Mouse (Mus musculus) kidney, adult 2 months (tissue): ENCODE data around the gene Ckap2l. TPM values are rescaled to one million over a fixed set of nuclear protein-coding genes. Genes with fewer than 3 reads are reported as not detected.
A peak's percentile ranks its signal among the peaks of the same experiment; 100 is the strongest.

Experiments
- DNase-seq: peaks from one replicate; pipeline ENCODE4 v3.0.0; 2021
- H3K27ac ChIP-seq: fragments of 200-500 bp; 2 replicates; pipeline ENCODE4 v1.5.1; 2012; ENCODE audit warnings: low read depth, low read length, control low read depth, inconsistent platforms; ENCODE audit not compliant: insufficient read depth
- H3K27me3 ChIP-seq: fragments of 200-500 bp; replicated peaks from 2 replicates; pipeline ENCODE4 v1.6.1; 2012; ENCODE audit warnings: mild to moderate bottlenecking, moderate library complexity, low read length, inconsistent platforms; ENCODE audit not compliant: control insufficient read depth, insufficient read depth
- H3K36me3 ChIP-seq: fragments of 200-500 bp; 2 replicates; pipeline ENCODE4 v1.6.1; 2012; ENCODE audit warnings: mild to moderate bottlenecking, moderate library complexity, low read length, inconsistent platforms; ENCODE audit not compliant: control insufficient read depth, insufficient read depth
- H3K4me1 ChIP-seq: fragments of 200-500 bp; 2 replicates; pipeline ENCODE4 v1.6.1; 2011; ENCODE audit warnings: low read length; ENCODE audit not compliant: control insufficient read depth, insufficient read depth
- H3K4me3 ChIP-seq: fragments of 200-500 bp; 2 replicates; pipeline ENCODE4 v1.5.1; 2011; ENCODE audit warnings: mild to moderate bottlenecking, low read depth, low read length, control low read depth; ENCODE audit not compliant: insufficient read depth
- CTCF ChIP-seq: fragments of 200-500 bp; conservative IDR thresholded peaks from 2 replicates; pipeline ENCODE4 v1.5.1; 2011; ENCODE audit warnings: low read depth, mild to moderate bottlenecking, control low read depth, low read length, moderate library complexity, mixed read lengths; ENCODE audit not compliant: insufficient read depth, insufficient read length
- POLR2A ChIP-seq: fragments of 200-500 bp; IDR thresholded peaks from one replicate; pipeline ENCODE4 v1.6.1; 2011; ENCODE audit warnings: low read depth, low read length, control low read depth
- WGBS: fragments of 180-500 bp; shearing (Covaris S2); methylation state at CpG from one replicate; pipeline ENCODE4 v1.1.7; 2018; 5-methylcytosine and 5-hydroxymethylcytosine counted together
- polyA plus RNA-seq: library from polyadenylated mRNA; depleted of rRNA; stranded (reverse); fragments of >200 nt; gene quantifications from 2 replicates; pipeline ENCODE4 v1.2.3, GENCODE M21; 2012

Gene Ckap2l
- polyA plus RNA-seq, 1 experiment: 0.13 TPM

- 54% methylated on average over 20 of the region's 20 CpGs for WGBS
- no peak overlapping the region for H3K4me3 ChIP-seq
- peak overlapping the region; percentile 42; the same call in 1 of the 2 replicates for H3K27ac ChIP-seq
- TF ChIP-seq POLR2A (no peak), CTCF (no peak; the same call in 1 of the 2 replicates)
- no peaks in the 10 kb centered on the region for H3K36me3 ChIP-seq
- H3K27me3 ChIP-seq: no peaks in the 10 kb centered on the region
- H3K4me1 ChIP-seq: peaks cover 21% of the 10 kb centered on the region; the same call in 1 of the 2 replicates
- peak; percentile 80 for DNase-seq
These were observed 52.4 kb downstream of the Ckap2l start for GRCm38 (mm10) chr2:129244446-129245120.

GRCm38 (mm10) chr2:129243786-129244185 is 53.2 kb downstream of the Ckap2l start:
- 53% methylated on average over 9 of the region's 9 CpGs for WGBS
- DNase-seq: peak; percentile 62
- Histone ChIP-seq H3K27me3 (no peaks in the 10 kb centered on the region), H3K4me1 (peaks cover 21% of the 10 kb centered on the region; the same call in 1 of the 2 replicates), H3K27ac (peak overlapping the region; percentile 14; the same call in 1 of the 2 replicates), H3K36me3 (no peaks in the 10 kb centered on the region), H3K4me3 (no peak overlapping the region)
- TF ChIP-seq POLR2A (no peak), CTCF (no peak)

- TF ChIP-seq POLR2A (no peak), CTCF (no peak)
- 95% methylated on average over 4 of the region's 4 CpGs for WGBS
- H3K27ac ChIP-seq: no peak overlapping the region
- H3K4me3 ChIP-seq: no peak overlapping the region
- DNase-seq: no peak
- H3K4me1 ChIP-seq: peaks cover 21% of the 10 kb centered on the region; the same call in 1 of the 2 replicates
- H3K36me3 ChIP-seq: no peaks in the 10 kb centered on the region
- no peaks in the 10 kb centered on the region for H3K27me3 ChIP-seq
These were observed 54.0 kb downstream of the Ckap2l start for GRCm38 (mm10) chr2:129243005-129243404.

- TF ChIP-seq CTCF (no peak), POLR2A (no peak)
- DNase-seq: peak; percentile 88
- Histone ChIP-seq H3K27ac (peak overlapping the region; percentile 67; the same call in 1 of the 2 replicates), H3K27me3 (no peaks in the 10 kb centered on the region), H3K36me3 (no peaks in the 10 kb centered on the region), H3K4me3 (no peak overlapping the region), H3K4me1 (peaks cover 21% of the 10 kb centered on the region; the same call in 1 of the 2 replicates)
- 43% methylated on average over 7 of the region's 7 CpGs for WGBS
These were observed 54.9 kb downstream of the Ckap2l start for GRCm38 (mm10) chr2:129241845-129242833.

- TF ChIP-seq CTCF: no peak
- no peak for TF ChIP-seq POLR2A
These were observed 56.1 kb downstream of the Ckap2l start for GRCm38 (mm10) chr2:129240726-129241432.

GRCm38 (mm10) chr2:129236526-129236925 is 60.5 kb downstream of the Ckap2l start:
- WGBS: 89% methylated on average over 4 of the region's 4 CpGs

More at GRCm38 (mm10) chr2:129240726-129241432, 56.1 kb downstream of the Ckap2l start:
- H3K4me1 ChIP-seq: peaks cover 21% of the 10 kb centered on the region; the same call in 1 of the 2 replicates
- H3K27me3 ChIP-seq: no peaks in the 10 kb centered on the region
- no peak overlapping the region for H3K4me3 ChIP-seq
- H3K36me3 ChIP-seq: no peaks in the 10 kb centered on the region
- peak; percentile 71 for DNase-seq
- H3K27ac ChIP-seq: peak overlapping the region; percentile 48; the same call in 1 of the 2 replicates
- WGBS: 64% methylated on average over 9 of the region's 9 CpGs

More at GRCm38 (mm10) chr2:129236526-129236925, 60.5 kb downstream of the Ckap2l start:
- Histone ChIP-seq H3K27me3 (no peaks in the 10 kb centered on the region), H3K4me3 (no peak overlapping the region), H3K27ac (no peak overlapping the region), H3K4me1 (peaks cover 11% of the 10 kb centered on the region; the same call in 1 of the 2 replicates), H3K36me3 (no peaks in the 10 kb centered on the region)
- no peak for DNase-seq
- TF ChIP-seq POLR2A (no peak), CTCF (no peak)
